Mouse (Mus musculus) heart, embryonic 12.5 days (tissue): ENCODE results near the gene 4930518I15Rik. TPM values are rescaled to one million over a fixed set of nuclear protein-coding genes. Genes with fewer than 3 reads are reported as not detected.

Source experiments
- ATAC-seq: fragments of 200-750 bp; cut with Nextera tagmentation; 2 replicates; pipeline ENCODE4 v1.8.0; 2017; ENCODE audit warnings: moderate TSS enrichment, moderate library complexity; ENCODE audit not compliant: insufficient number of reproducible peaks, low FRiP score
- H3K27ac ChIP-seq: fragments of 300-500 bp; sonication (generic); 2 replicates; pipeline ENCODE4 v1.5.1; 2016; ENCODE audit warnings: mild to moderate bottlenecking, moderate library complexity; ENCODE audit not compliant: poor library complexity, severe bottlenecking
- H3K27me3 ChIP-seq: fragments of 300-500 bp; sonication (generic); replicated peaks from 2 replicates; pipeline ENCODE4 v1.6.1; 2016; ENCODE audit warnings: mild to moderate bottlenecking, moderate library complexity
- H3K36me3 ChIP-seq: fragments of 300-500 bp; sonication (generic); 2 replicates; pipeline ENCODE4 v1.6.1; 2016; ENCODE audit warnings: mild to moderate bottlenecking, moderate library complexity
- H3K4me1 ChIP-seq: fragments of 300-500 bp; sonication (generic); replicated peaks from 2 replicates; pipeline ENCODE4 v1.6.1; 2016; ENCODE audit warnings: mild to moderate bottlenecking
- H3K4me2 ChIP-seq: fragments of 300-500 bp; sonication (generic); 2 replicates; pipeline ENCODE4 v1.6.1; 2016; ENCODE audit warnings: mild to moderate bottlenecking, moderate library complexity
- H3K4me3 ChIP-seq: fragments of 300-500 bp; sonication (generic); 2 replicates; pipeline ENCODE4 v1.5.1; 2016; ENCODE audit warnings: mild to moderate bottlenecking
- H3K9ac ChIP-seq: fragments of 300-500 bp; sonication (generic); 2 replicates; pipeline ENCODE4 v1.6.1; 2016; ENCODE audit warnings: mild to moderate bottlenecking, moderate library complexity
- H3K9me3 ChIP-seq: fragments of 300-500 bp; sonication (generic); replicated peaks from 2 replicates; pipeline ENCODE4 v1.6.1; 2016; ENCODE audit warnings: mild to moderate bottlenecking, moderate library complexity
- WGBS: fragments of 180-500 bp; shearing (Covaris S2); methylation state at CpG from one replicate; pipeline ENCODE4 v1.1.7; 2016; 5-methylcytosine and 5-hydroxymethylcytosine counted together
- polyA plus RNA-seq: library from polyadenylated mRNA; unstranded; fragments of >200 nt; fragmentation: Nextera tagmentation; extraction: Ambion mirVana; gene quantifications from 2 replicates; pipeline ENCODE4 v1.2.1, GENCODE M21; 2016

The 4930518I15Rik gene
- polyA plus RNA-seq, 1 experiment from 2014 or later = 4.5 TPM

DNA sequence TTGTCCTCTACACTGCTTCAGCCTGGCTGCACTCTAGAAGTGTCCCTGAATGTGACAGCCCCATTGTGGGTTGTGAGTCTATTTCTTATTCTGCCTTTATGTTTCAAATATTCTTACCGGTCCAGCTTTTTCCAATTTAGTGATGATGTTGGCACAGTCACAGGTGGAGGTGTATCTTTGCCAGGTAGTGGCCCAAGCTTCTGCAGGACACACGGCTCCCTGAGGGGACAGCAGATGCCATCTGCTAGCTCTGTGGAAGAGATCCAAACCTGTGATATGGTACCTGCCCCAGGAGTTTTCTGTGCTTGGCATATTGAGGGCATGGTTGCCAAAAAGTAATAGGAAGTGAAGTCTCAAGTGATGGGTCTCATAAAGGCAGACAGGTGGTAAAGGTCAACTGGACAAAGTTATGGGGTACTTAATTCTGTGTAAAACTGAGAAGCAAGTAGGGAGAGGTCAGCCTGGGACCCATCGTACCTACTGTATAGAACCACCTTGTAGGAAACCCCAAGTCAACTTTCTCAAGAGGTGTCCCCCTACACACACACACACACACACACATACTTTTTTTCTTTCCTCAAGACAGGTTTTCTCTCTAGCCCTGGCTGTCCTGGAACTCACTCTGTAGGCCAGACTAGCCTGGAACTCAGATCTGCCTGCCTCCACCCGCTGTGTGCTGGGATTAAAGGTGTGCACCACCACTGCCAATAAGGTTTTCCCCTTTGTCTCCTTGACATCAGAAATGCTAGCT, 17.2 kb upstream of the 4930518I15Rik start:
- Histone ChIP-seq H3K4me1 (peaks cover 6% of the 10 kb centered on the region), H3K27ac (no peak overlapping the region), H3K36me3 (peaks cover 50% of the 10 kb centered on the region), H3K4me3 (no peak overlapping the region), H3K9me3 (no peaks in the 10 kb centered on the region), H3K9ac (no peak overlapping the region), H3K4me2 (no peak overlapping the region), H3K27me3 (no peaks in the 10 kb centered on the region)
- no peak for ATAC-seq
- 94% methylated on average over 4 of the region's 4 CpGs for WGBS

- no peak overlapping the region for H3K4me2 ChIP-seq
- H3K9me3 ChIP-seq = no peaks in the 10 kb centered on the region
- H3K27me3 ChIP-seq = no peaks in the 10 kb centered on the region
- no peak overlapping the region for H3K4me3 ChIP-seq
- peaks cover 11% of the 10 kb centered on the region for H3K4me1 ChIP-seq
- no peak overlapping the region for H3K9ac ChIP-seq
- peaks cover 56% of the 10 kb centered on the region for H3K36me3 ChIP-seq
- ATAC-seq = no peak
- no peak overlapping the region for H3K27ac ChIP-seq
- WGBS = 84% methylated on average over 8 of the region's 8 CpGs
Observed at GRCm38 (mm10) chr2:156874047-156874759, 16.5 kb upstream of the 4930518I15Rik start.

GRCm38 (mm10) chr2:156873629-156874028, 15.9 kb upstream of the 4930518I15Rik start:
- ATAC-seq = 0 out of 2 replicates have a peak, but pooled peaks have one; percentile 37
- no peak overlapping the region for H3K4me3 ChIP-seq
- H3K27ac ChIP-seq = no peak overlapping the region
- no peak overlapping the region for H3K4me2 ChIP-seq
- H3K9me3 ChIP-seq = no peaks in the 10 kb centered on the region
- H3K27me3 ChIP-seq = no peaks in the 10 kb centered on the region
- H3K4me1 ChIP-seq = peaks cover 17% of the 10 kb centered on the region
- 28% methylated on average over 5 of the region's 5 CpGs for WGBS
- no peak overlapping the region for H3K9ac ChIP-seq
- peaks cover 62% of the 10 kb centered on the region for H3K36me3 ChIP-seq

- Histone ChIP-seq H3K9me3 (no peaks in the 10 kb centered on the region), H3K9ac (no peak overlapping the region), H3K4me2 (no peak overlapping the region), H3K4me3 (no peak overlapping the region), H3K27ac (no peak overlapping the region), H3K4me1 (peaks cover 21% of the 10 kb centered on the region), H3K27me3 (no peaks in the 10 kb centered on the region), H3K36me3 (peaks cover 91% of the 10 kb centered on the region)
- no peak for ATAC-seq
- WGBS = 46% methylated on average over 6 of the region's 6 CpGs
Observed at GRCm38 (mm10) chr2:156870519-156870918, 12.8 kb upstream of the 4930518I15Rik start.

GRCm38 (mm10) chr2:156869554-156869953, 11.8 kb upstream of the 4930518I15Rik start:
- Histone ChIP-seq H3K27me3 (no peaks in the 10 kb centered on the region), H3K27ac (no peak overlapping the region), H3K9me3 (no peaks in the 10 kb centered on the region), H3K9ac (no peak overlapping the region), H3K36me3 (peaks cover 88% of the 10 kb centered on the region), H3K4me3 (no peak overlapping the region), H3K4me1 (peaks cover 27% of the 10 kb centered on the region), H3K4me2 (no peak overlapping the region)
- 87% methylated on average over 7 of the region's 7 CpGs for WGBS
- ATAC-seq = no peak

DNA sequence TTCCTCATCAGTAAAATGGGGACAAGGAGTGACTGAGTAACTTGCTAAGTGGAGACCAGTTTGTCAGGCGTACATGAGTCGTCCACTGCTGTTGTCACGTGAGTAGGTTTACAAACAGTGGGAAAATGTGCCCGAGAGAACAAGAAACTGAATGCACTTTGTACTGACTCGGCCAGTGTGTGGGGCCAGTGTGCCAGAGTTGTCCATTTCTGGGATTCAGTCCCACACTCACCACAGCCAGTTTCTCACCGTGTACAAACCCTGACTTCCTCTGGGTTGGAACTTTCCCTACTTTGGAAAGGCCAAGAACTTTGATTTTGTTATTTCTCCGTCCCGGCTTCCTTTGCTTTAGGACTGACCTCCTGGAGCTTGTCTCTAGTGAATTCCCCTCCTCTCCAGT, 11.2 kb upstream of the 4930518I15Rik start:
- H3K9me3 ChIP-seq = no peaks in the 10 kb centered on the region
- WGBS = 77% methylated on average over 8 of the region's 8 CpGs
- H3K4me3 ChIP-seq = no peak overlapping the region
- H3K27me3 ChIP-seq = no peaks in the 10 kb centered on the region
- H3K9ac ChIP-seq = no peak overlapping the region; the same call in 1 of the 2 replicates
- no peak overlapping the region for H3K4me2 ChIP-seq
- peaks cover 83% of the 10 kb centered on the region for H3K36me3 ChIP-seq
- no peak overlapping the region for H3K27ac ChIP-seq
- peaks cover 33% of the 10 kb centered on the region for H3K4me1 ChIP-seq
- ATAC-seq = no peak

- Histone ChIP-seq H3K27ac (no peak overlapping the region), H3K4me3 (peak overlapping the region; percentile 96), H3K9ac (peak overlapping the region; percentile 98), H3K27me3 (no peaks in the 10 kb centered on the region), H3K4me1 (peaks cover 33% of the 10 kb centered on the region), H3K4me2 (peak overlapping the region; percentile 88), H3K36me3 (peaks cover 43% of the 10 kb centered on the region), H3K9me3 (no peaks in the 10 kb centered on the region)
- 77% methylated on average over 3 of the region's 3 CpGs for WGBS
- no peak for ATAC-seq
Observed at GRCm38 (mm10) chr2:156864481-156864880, 6.7 kb upstream of the 4930518I15Rik start.

GRCm38 (mm10) chr2:156863487-156864160, 5.9 kb upstream of the 4930518I15Rik start:
- Histone ChIP-seq H3K9me3 (no peaks in the 10 kb centered on the region), H3K27ac (peak overlapping the region; percentile 89), H3K4me2 (peak overlapping the region; percentile 88), H3K27me3 (no peaks in the 10 kb centered on the region), H3K9ac (peak overlapping the region; percentile 98), H3K36me3 (peaks cover 35% of the 10 kb centered on the region), H3K4me3 (peak overlapping the region; percentile 96), H3K4me1 (peaks cover 26% of the 10 kb centered on the region)
- under 1% methylated on average over 28 of the region's 28 CpGs for WGBS
- ATAC-seq = no peak; the same call in 1 of the 2 replicates

DNA sequence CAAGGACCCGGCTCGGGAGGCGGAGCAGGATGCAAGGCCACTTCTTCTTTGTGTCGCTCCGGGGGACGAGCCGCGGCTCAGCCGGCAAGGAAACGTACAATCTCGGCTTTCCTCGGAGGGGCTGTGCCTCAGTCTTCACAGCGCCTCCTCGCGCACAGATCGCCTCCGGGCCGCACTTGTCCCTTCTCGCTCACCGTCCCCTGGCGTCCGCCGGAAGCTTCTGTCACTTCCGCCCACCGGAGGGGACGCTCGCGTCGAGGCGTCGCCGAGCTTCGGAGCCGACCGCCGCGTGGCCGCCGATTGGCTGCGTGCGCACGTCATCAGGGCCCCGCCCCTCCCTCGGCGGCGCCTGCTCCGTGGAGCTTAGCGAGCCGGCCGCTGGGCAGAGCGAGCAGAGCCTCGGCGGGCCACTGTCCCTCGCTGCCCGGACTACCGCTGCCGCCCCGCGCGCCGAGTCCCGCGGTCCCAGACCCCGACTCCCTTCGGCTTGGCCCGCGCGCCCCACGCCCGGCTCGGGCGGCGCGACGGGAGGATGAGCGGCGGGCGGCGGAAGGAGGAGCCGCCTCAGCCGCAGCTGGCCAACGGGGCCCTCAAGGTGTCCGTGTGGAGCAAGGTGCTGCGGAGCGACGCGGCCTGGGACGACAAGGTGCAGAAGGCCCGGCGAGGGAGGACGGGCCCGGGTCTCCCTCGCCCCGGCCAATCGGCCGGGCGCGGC, 5.2 kb upstream of the 4930518I15Rik start, which contains the start of gene Rab5if:
TSS of gene Rab5if (plus strand) at position 357 of the 715 bp plus-strand sequence.
- Histone ChIP-seq H3K4me1 (peaks cover 32% of the 10 kb centered on the region), H3K4me2 (peak within 1 kb of the TSS; percentile 88), H3K27me3 (no peaks in the 10 kb centered on the region), H3K27ac (peak within 1 kb of the TSS; percentile 93), H3K36me3 (peaks cover 34% of the 10 kb centered on the region), H3K4me3 (peak within 1 kb of the TSS; percentile 96), H3K9ac (peak within 1 kb of the TSS; percentile 98), H3K9me3 (no peaks in the 10 kb centered on the region)
- ATAC-seq = peak; percentile 96
- under 1% methylated on average over 93 of the region's 98 CpGs for WGBS

DNA sequence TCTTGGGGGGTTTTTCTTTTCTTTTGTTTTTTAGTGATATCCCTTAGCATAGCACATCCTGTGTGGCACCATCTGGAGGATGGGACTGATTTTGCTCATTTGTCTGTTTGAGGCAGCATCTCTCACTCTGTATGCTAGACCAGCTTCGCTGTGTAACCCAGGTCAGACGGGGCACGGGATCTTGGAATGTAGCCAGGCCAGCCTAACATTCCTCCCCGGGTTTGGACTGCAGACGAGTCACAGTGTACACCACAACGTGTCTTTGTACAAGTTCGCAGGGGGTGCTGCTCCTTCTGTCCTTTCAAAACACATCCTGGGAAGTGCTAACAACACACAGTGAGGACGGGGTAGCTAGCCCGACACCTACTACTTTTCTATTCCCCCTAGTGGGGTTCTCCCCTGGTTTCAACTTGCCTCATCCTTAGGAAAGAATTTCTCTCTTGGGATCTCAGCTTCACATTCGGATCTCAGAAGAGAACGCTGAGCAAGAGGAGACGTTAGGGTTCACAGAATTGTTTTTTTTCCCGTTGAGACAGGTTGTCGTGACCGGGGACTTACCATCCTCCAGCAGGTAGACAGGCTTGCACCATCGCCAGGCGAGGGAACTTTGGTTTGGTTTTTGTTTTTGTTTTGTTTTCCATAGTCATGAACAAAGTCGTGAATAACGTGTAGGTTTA, 4.4 kb upstream of the 4930518I15Rik start:
- ATAC-seq = 0 out of 2 replicates have a peak, but pooled peaks have one; percentile 2
- H3K36me3 ChIP-seq = peaks cover 27% of the 10 kb centered on the region

More for the DNA sequence above, 4.4 kb upstream of the 4930518I15Rik start:
- peak overlapping the region; percentile 83 for H3K4me2 ChIP-seq
- no peaks in the 10 kb centered on the region for H3K27me3 ChIP-seq
- H3K4me1 ChIP-seq = peaks cover 38% of the 10 kb centered on the region
- H3K4me3 ChIP-seq = peak overlapping the region; percentile 96
- H3K9me3 ChIP-seq = no peaks in the 10 kb centered on the region
- H3K9ac ChIP-seq = peak overlapping the region; percentile 84
- under 1% methylated on average over 19 of the region's 19 CpGs for WGBS
- H3K27ac ChIP-seq = peak overlapping the region; percentile 93
